Mouse (Mus musculus): ENCODE results near the gene Cp. TPM values are rescaled to one million over a fixed set of nuclear protein-coding genes. Genes with fewer than 3 reads are reported as not detected.
"Not testable (repeated sequence)": the region's sequence is repeated elsewhere in the genome, so short reads cannot be mapped to it uniquely, and the experiment has no call there.

Gene Cp
- 1.3 and 1.8 TPM in 2 replicates for polyA plus RNA-seq (2015; fragmentation: Nextera tagmentation; extraction: Ambion mirVana)

GRCm38 (mm10) chr3:19956885-19957284, at the start of gene Cp:
Gene Cp (plus strand): TSS chr3:19957054.
- WGBS, result 31% methylated on average over 5 of the region's 5 CpGs
- no peak within 1 kb of the TSS for H3K4me3 ChIP-seq
- H3K27me3 ChIP-seq, result no peaks in the 10 kb centered on the region
- no peak within 1 kb of the TSS for H3K9ac ChIP-seq
- no peaks in the 10 kb centered on the region for H3K9me3 ChIP-seq
- peaks cover 6% of the 10 kb centered on the region; the same call in 1 of the 2 replicates for H3K4me1 ChIP-seq
- no peak for ATAC-seq (ENCODE audit: insufficient number of reproducible peaks, low FRiP score, low TSS enrichment, low read depth)
- H3K36me3 ChIP-seq, result no peaks in the 10 kb centered on the region
- H3K27ac ChIP-seq, result no peak within 1 kb of the TSS
- no peak within 1 kb of the TSS for H3K4me2 ChIP-seq

GRCm38 (mm10) chr3:19948552-19948951, 8.3 kb upstream of the Cp start:
- Histone ChIP-seq H3K4me1 (0 out of 2 replicates have a peak, but pooled peaks cover 3% of the 10 kb centered on the region), H3K9ac (no peak overlapping the region), H3K9me3 (no peaks in the 10 kb centered on the region), H3K4me3 (no peak overlapping the region), H3K36me3 (no peaks in the 10 kb centered on the region), H3K4me2 (no peak overlapping the region), H3K27ac (no peak overlapping the region), H3K27me3 (no peaks in the 10 kb centered on the region)
- ATAC-seq (ENCODE audit: insufficient number of reproducible peaks, low FRiP score, low TSS enrichment, low read depth), result no peak

GRCm38 (mm10) chr3:19949401-19949800, 7.5 kb upstream of the Cp start:
- ATAC-seq (ENCODE audit: insufficient number of reproducible peaks, low FRiP score, low TSS enrichment, low read depth); H3K9ac ChIP-seq; H3K27ac ChIP-seq; H3K36me3 ChIP-seq; H3K4me2 ChIP-seq; H3K27me3 ChIP-seq; H3K4me3 ChIP-seq; H3K9me3 ChIP-seq; H3K4me1 ChIP-seq: not testable (repeated sequence)
- 95% methylated on average over 1 of the region's 1 CpGs for WGBS

GRCm38 (mm10) chr3:19953425-19953824, 3.4 kb upstream of the Cp start:
- Histone ChIP-seq H3K4me3 (no peak overlapping the region), H3K9me3 (no peaks in the 10 kb centered on the region), H3K4me2 (no peak overlapping the region), H3K27ac (no peak overlapping the region), H3K4me1 (peaks cover 6% of the 10 kb centered on the region; the same call in 1 of the 2 replicates), H3K27me3 (no peaks in the 10 kb centered on the region), H3K9ac (no peak overlapping the region), H3K36me3 (no peaks in the 10 kb centered on the region)
- WGBS, result 34% methylated on average over 1 of the region's 1 CpGs
- no peak for ATAC-seq (ENCODE audit: insufficient number of reproducible peaks, low FRiP score, low TSS enrichment, low read depth)

GRCm38 (mm10) chr3:19953865-19954264, 3.0 kb upstream of the Cp start:
- WGBS, result 41% methylated on average over 3 of the region's 3 CpGs
- 0 out of 2 replicates have a peak, but pooled peaks have one; percentile 35 for ATAC-seq (ENCODE audit: insufficient number of reproducible peaks, low FRiP score, low TSS enrichment, low read depth)
- no peak overlapping the region for H3K27ac ChIP-seq

GRCm38 (mm10) chr3:19958031-19958430, 1.2 kb downstream of the Cp start:
- no peaks in the 10 kb centered on the region for H3K36me3 ChIP-seq
- ATAC-seq (ENCODE audit: insufficient number of reproducible peaks, low FRiP score, low TSS enrichment, low read depth), result no peak
- H3K4me2 ChIP-seq, result no peak overlapping the region
- no peaks in the 10 kb centered on the region for H3K27me3 ChIP-seq
- H3K9ac ChIP-seq, result no peak overlapping the region
- peaks cover 6% of the 10 kb centered on the region; the same call in 1 of the 2 replicates for H3K4me1 ChIP-seq
- no peak overlapping the region for H3K27ac ChIP-seq
- H3K9me3 ChIP-seq, result no peaks in the 10 kb centered on the region
- no peak overlapping the region for H3K4me3 ChIP-seq

More at GRCm38 (mm10) chr3:19953865-19954264, 3.0 kb upstream of the Cp start:
- Histone ChIP-seq H3K4me2 (no peak overlapping the region), H3K9me3 (no peaks in the 10 kb centered on the region), H3K27me3 (no peaks in the 10 kb centered on the region), H3K4me1 (peaks cover 6% of the 10 kb centered on the region; the same call in 1 of the 2 replicates), H3K4me3 (no peak overlapping the region), H3K36me3 (no peaks in the 10 kb centered on the region), H3K9ac (no peak overlapping the region)

GRCm38 (mm10) chr3:19958983-19959382, 2.1 kb downstream of the Cp start:
- ATAC-seq (ENCODE audit: insufficient number of reproducible peaks, low FRiP score, low TSS enrichment, low read depth), result no peak
- Histone ChIP-seq H3K9ac (no peak overlapping the region), H3K27ac (no peak overlapping the region), H3K27me3 (no peaks in the 10 kb centered on the region), H3K4me3 (no peak overlapping the region), H3K4me2 (no peak overlapping the region), H3K36me3 (no peaks in the 10 kb centered on the region), H3K9me3 (no peaks in the 10 kb centered on the region), H3K4me1 (peaks cover under 1% of the 10 kb centered on the region; the same call in 1 of the 2 replicates)
- 74% methylated on average over 1 of the region's 1 CpGs for WGBS

- no peaks in the 10 kb centered on the region for H3K9me3 ChIP-seq
- H3K9ac ChIP-seq, result no peak overlapping the region
- WGBS, result 53% methylated on average over 3 of the region's 3 CpGs
- H3K4me3 ChIP-seq, result no peak overlapping the region
- no peaks in the 10 kb centered on the region for H3K36me3 ChIP-seq
- no peak for ATAC-seq (ENCODE audit: insufficient number of reproducible peaks, low FRiP score, low TSS enrichment, low read depth)
- H3K27ac ChIP-seq, result no peak overlapping the region
- H3K4me1 ChIP-seq, result no peaks in the 10 kb centered on the region
- H3K27me3 ChIP-seq, result no peaks in the 10 kb centered on the region
- no peak overlapping the region for H3K4me2 ChIP-seq
Observed at GRCm38 (mm10) chr3:19960570-19961114, 3.8 kb downstream of the Cp start.

GRCm38 (mm10) chr3:19961341-19961740, 4.5 kb downstream of the Cp start:
- no peaks in the 10 kb centered on the region for H3K4me1 ChIP-seq
- H3K9me3 ChIP-seq, result no peaks in the 10 kb centered on the region
- no peak overlapping the region for H3K4me3 ChIP-seq
- H3K9ac ChIP-seq, result no peak overlapping the region
- H3K36me3 ChIP-seq, result no peaks in the 10 kb centered on the region
- no peak for ATAC-seq (ENCODE audit: insufficient number of reproducible peaks, low FRiP score, low TSS enrichment, low read depth)
- no peaks in the 10 kb centered on the region for H3K27me3 ChIP-seq
- H3K4me2 ChIP-seq, result no peak overlapping the region
- 82% methylated on average over 2 of the region's 2 CpGs for WGBS
- no peak overlapping the region for H3K27ac ChIP-seq

- Histone ChIP-seq H3K27ac (no peak overlapping the region), H3K4me1 (no peaks in the 10 kb centered on the region), H3K27me3 (no peaks in the 10 kb centered on the region), H3K9me3 (no peaks in the 10 kb centered on the region), H3K4me3 (no peak overlapping the region), H3K4me2 (no peak overlapping the region), H3K9ac (no peak overlapping the region), H3K36me3 (no peaks in the 10 kb centered on the region)
- ATAC-seq (ENCODE audit: insufficient number of reproducible peaks, low FRiP score, low TSS enrichment, low read depth), result no peak
- 82% methylated on average over 3 of the region's 3 CpGs for WGBS
Observed at GRCm38 (mm10) chr3:19962769-19963513, 6.1 kb downstream of the Cp start.

GRCm38 (mm10) chr3:19964625-19965188, 7.9 kb downstream of the Cp start:
- ATAC-seq (ENCODE audit: insufficient number of reproducible peaks, low FRiP score, low TSS enrichment, low read depth), result no peak
- no peaks in the 10 kb centered on the region for H3K4me1 ChIP-seq

GRCm38 (mm10) chr3:19965239-19965638, 8.4 kb downstream of the Cp start:
- Histone ChIP-seq H3K27ac (no peak overlapping the region), H3K4me2 (no peak overlapping the region), H3K4me3 (no peak overlapping the region), H3K27me3 (no peaks in the 10 kb centered on the region), H3K36me3 (no peaks in the 10 kb centered on the region), H3K9ac (no peak overlapping the region), H3K4me1 (no peaks in the 10 kb centered on the region), H3K9me3 (no peaks in the 10 kb centered on the region)
- WGBS, result 81% methylated on average over 5 of the region's 5 CpGs
- ATAC-seq (ENCODE audit: insufficient number of reproducible peaks, low FRiP score, low TSS enrichment, low read depth), result no peak

More at GRCm38 (mm10) chr3:19964625-19965188, 7.9 kb downstream of the Cp start:
- Histone ChIP-seq H3K4me3 (no peak overlapping the region), H3K9me3 (no peaks in the 10 kb centered on the region), H3K9ac (no peak overlapping the region), H3K27ac (no peak overlapping the region), H3K36me3 (no peaks in the 10 kb centered on the region), H3K4me2 (no peak overlapping the region), H3K27me3 (no peaks in the 10 kb centered on the region)
- 69% methylated on average over 2 of the region's 2 CpGs for WGBS

Data from limb, embryonic 15.5 days (tissue).